Mouse (Mus musculus) layer of hippocampus, postnatal 25 days (tissue): ENCODE results near the gene Unc93b1. TPM values are rescaled to one million over a fixed set of nuclear protein-coding genes. Genes with fewer than 3 reads are reported as not detected.

Experiments
- total RNA-seq, 2 experiments: library from RNA; stranded (reverse); gene quantifications; 2 replicates each; pipeline ENCODE4 v1.2.3; 2021

Gene Unc93b1
- total RNA-seq, 2 experiments from 2014 or later = 16.7 to 20.6 TPM

Other genes with a start within 250 kb of the Unc93b1 start
- 10 to 100 TPM; 10.3 to 10.9 TPM for gene Lrp5, start 248.6 kb upstream of the Unc93b1 start, total RNA-seq
- 10 to 100 TPM; 28.3 to 28.6 TPM for gene 1810055G02Rik, start 226.9 kb upstream of the Unc93b1 start, total RNA-seq
- gene Kmt5b, start 167.8 kb upstream of the Unc93b1 start, total RNA-seq = 10 to 100 TPM; 51.6 to 55.2 TPM
- gene Chka, start 83.4 kb upstream of the Unc93b1 start, total RNA-seq = 10 to 100 TPM; 78.4 to 97.2 TPM
- 10 to 100 TPM; 17.3 to 21.5 TPM for gene Tcirg1, start 28.1 kb upstream of the Unc93b1 start, total RNA-seq
- gene Ndufs8, start 22.4 kb upstream of the Unc93b1 start, total RNA-seq = 100 to 1,000 TPM; 134 to 151 TPM
- 1 to 10 TPM; 3.5 to 4.4 TPM for gene Aldh3b1, start 5.4 kb upstream of the Unc93b1 start, total RNA-seq
- not detected for gene Aldh3b3, start 23.5 kb downstream of the Unc93b1 start, total RNA-seq
- gene Aldh3b2, start 37.1 kb downstream of the Unc93b1 start, total RNA-seq = 1 to 10 TPM in 1 of 2 experiments, under 1 TPM in 1; 0.81 to 1.2 TPM
- gene Acy3, start 51.4 kb downstream of the Unc93b1 start, total RNA-seq = 1 to 10 TPM; 2.0 to 2.5 TPM
- not detected for gene Tbx10, start 57.6 kb downstream of the Unc93b1 start, total RNA-seq
- 10 to 100 TPM in 1 of 2 experiments, 1 to 10 TPM in 1; 9.9 to 10.2 TPM for gene Nudt8, start 65.4 kb downstream of the Unc93b1 start, total RNA-seq
- 1 to 10 TPM; 1.1 to 1.4 TPM for gene Gm49405, start 65.4 kb downstream of the Unc93b1 start, total RNA-seq
- gene Doc2g, start 68.1 kb downstream of the Unc93b1 start, total RNA-seq = 1 to 10 TPM; 2.4 to 3.3 TPM
- gene Ndufv1, start 77.6 kb downstream of the Unc93b1 start, total RNA-seq = 100 to 1,000 TPM; 222 to 263 TPM
- gene Gstp1, start 102.8 kb downstream of the Unc93b1 start, total RNA-seq = 100 to 1,000 TPM; 343 to 385 TPM
- gene Gstp2, start 110.8 kb downstream of the Unc93b1 start, total RNA-seq = 10 to 100 TPM; 35.5 to 41.9 TPM
- gene Gstp3, start 124.4 kb downstream of the Unc93b1 start, total RNA-seq = not detected
- gene Cabp2, start 146.4 kb downstream of the Unc93b1 start, total RNA-seq = not detected
- 10 to 100 TPM; 28.9 to 37.6 TPM for gene Cdk2ap2, start 162.0 kb downstream of the Unc93b1 start, total RNA-seq
- 100 to 1,000 TPM; 176 to 181 TPM for gene Pitpnm1, start 164.8 kb downstream of the Unc93b1 start, total RNA-seq
- gene Aip, start 190.7 kb downstream of the Unc93b1 start, total RNA-seq = 100 to 1,000 TPM; 102 to 127 TPM
- not detected for gene Gpr152, start 204.6 kb downstream of the Unc93b1 start, total RNA-seq
- under 1 TPM in 1 of 2 experiments, not detected in 1; 0.20 TPM for gene Cabp4, start 208.8 kb downstream of the Unc93b1 start, total RNA-seq
- 10 to 100 TPM; 87.3 to 89.5 TPM for gene Coro1b, start 213.4 kb downstream of the Unc93b1 start, total RNA-seq
- 1 to 10 TPM; 1.1 to 2.9 TPM for gene Ptprcap, start 218.4 kb downstream of the Unc93b1 start, total RNA-seq
- gene Rps6kb2, start 228.2 kb downstream of the Unc93b1 start, total RNA-seq = 10 to 100 TPM; 27.8 to 43.9 TPM
- gene Carns1, start 240.3 kb downstream of the Unc93b1 start, total RNA-seq = 10 to 100 TPM in 1 of 2 experiments, 1 to 10 TPM in 1; 8.2 to 11.7 TPM